Mouse (Mus musculus): Measurements from ENCODE around the gene Pdlim4. TPM values are rescaled to one million over a fixed set of nuclear protein-coding genes. Genes with fewer than 3 reads are reported as not detected.

The Pdlim4 gene
- 33.0 and 37.2 TPM in 2 replicates for polyA plus RNA-seq (2015; fragmentation: Nextera tagmentation; extraction: Ambion mirVana)

DNA sequence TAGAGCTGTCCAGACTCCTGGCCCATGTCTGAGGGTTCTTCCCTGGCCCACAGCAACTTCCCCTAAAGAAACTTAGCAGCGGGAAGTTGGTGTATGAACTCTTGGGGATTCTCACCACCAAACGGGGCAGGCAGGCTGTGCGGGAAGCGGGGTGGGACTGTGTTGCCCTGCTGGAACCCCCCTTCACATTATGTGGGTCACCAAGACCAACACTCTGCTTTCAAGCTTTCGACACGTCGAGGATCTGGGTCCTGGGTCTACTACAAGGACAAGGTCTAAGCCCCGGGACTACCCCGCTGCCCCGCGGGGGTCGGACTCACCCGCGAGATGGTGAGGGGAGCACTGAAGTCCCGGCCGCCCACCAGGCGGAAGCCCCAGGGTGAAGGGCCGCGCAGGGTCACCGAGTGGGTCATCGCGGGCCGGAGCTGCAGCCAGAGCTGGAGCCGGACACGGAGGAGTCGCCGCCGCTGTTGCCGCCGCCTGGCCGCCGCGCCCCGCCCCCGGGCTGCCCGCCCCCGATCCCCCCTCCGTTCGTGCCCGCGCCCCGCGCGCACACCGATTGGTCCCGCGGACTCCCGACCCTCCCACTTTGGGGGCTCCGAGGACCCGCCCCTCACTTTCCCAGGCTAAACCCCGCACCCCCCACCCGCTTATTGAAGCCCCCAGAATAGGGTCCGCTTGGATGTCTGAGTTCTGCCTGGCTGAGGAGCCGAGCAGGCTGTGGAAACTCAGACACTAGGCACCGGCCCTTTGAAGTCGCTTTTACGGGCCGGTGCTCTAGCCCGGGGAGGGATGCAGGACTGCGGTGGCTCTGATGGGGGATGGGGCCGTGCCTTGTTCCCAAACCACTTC, at the start of gene Pdlim4:
Gene Pdlim4 (minus strand): TSS at position 495 of the 852 bp plus-strand sequence.
- peak; percentile 69; the same call in 1 of the 2 replicates for ATAC-seq (ENCODE audit: low read depth)
- H3K4me2 ChIP-seq, result peak within 1 kb of the TSS; percentile 93
- 2% methylated on average over 58 of the region's 61 CpGs for WGBS
- H3K27ac ChIP-seq (replicated peaks), result 0 out of 2 replicates have a peak within 1 kb of the TSS, but pooled peaks have one; percentile 18
- peaks cover 37% of the 10 kb centered on the region for H3K4me1 ChIP-seq (replicated peaks)
- peaks cover 25% of the 10 kb centered on the region for H3K27me3 ChIP-seq
- H3K9me3 ChIP-seq, result no peaks in the 10 kb centered on the region
- no peaks in the 10 kb centered on the region for H3K36me3 ChIP-seq
- peak within 1 kb of the TSS; percentile 58 for H3K4me3 ChIP-seq
- peak within 1 kb of the TSS; percentile 74 for H3K9ac ChIP-seq

DNA sequence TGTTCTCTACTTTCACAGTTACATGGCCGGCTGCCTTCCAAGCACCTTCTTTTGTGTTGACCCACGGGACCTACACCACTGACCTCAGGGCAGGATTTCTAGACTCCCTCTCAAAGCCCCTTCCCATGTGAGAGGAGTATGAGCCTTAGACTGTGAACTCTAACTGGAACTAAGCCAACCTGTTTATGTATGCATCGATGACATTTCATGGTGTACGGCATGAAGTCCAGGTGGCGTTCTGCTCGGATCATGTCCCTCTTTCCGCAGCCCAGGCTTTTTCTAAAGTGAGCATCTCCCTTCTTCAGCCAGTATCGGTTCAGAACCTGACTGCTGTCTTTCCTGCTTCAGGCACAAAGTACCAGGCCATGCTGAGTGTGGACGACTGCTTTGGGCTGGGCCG, 48.3 kb upstream of the Pdlim4 start:
- no peak overlapping the region for H3K4me3 ChIP-seq
- peaks cover 11% of the 10 kb centered on the region; the same call in 1 of the 2 replicates for H3K36me3 ChIP-seq
- H3K9me3 ChIP-seq, result no peaks in the 10 kb centered on the region
- H3K27ac ChIP-seq (replicated peaks), result no peak overlapping the region
- H3K4me2 ChIP-seq, result no peak overlapping the region
- H3K27me3 ChIP-seq, result no peaks in the 10 kb centered on the region
- 77% methylated on average over 10 of the region's 10 CpGs for WGBS
- H3K9ac ChIP-seq, result no peak overlapping the region
- H3K4me1 ChIP-seq (replicated peaks), result peaks cover 54% of the 10 kb centered on the region
- no peak for ATAC-seq (ENCODE audit: low read depth)

DNA sequence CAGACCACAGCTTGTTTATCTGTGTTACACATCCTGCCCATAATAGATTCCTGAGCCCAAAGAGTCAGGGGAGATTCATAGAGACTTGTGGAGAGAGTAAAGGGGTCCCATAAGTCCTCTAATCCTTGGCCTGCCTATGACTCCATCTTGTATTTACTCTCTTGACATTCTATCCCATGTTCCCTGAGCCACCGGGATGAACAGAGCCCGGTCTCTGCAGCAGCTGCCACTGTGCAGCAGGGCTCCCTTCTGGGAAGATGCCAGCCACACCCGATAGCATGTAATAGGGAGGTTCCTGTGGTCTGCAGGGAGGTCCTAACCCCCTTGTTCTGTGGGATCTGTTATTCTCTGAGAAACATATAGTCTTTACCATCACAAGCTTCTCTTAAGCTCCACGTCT, 47.6 kb upstream of the Pdlim4 start:
- no peak overlapping the region for H3K9ac ChIP-seq
- no peak overlapping the region for H3K4me2 ChIP-seq
- H3K27me3 ChIP-seq, result no peaks in the 10 kb centered on the region
- no peak for ATAC-seq (ENCODE audit: low read depth)
- H3K36me3 ChIP-seq, result peaks cover 11% of the 10 kb centered on the region; the same call in 1 of the 2 replicates
- no peak overlapping the region for H3K4me3 ChIP-seq
- WGBS, result 64% methylated on average over 4 of the region's 4 CpGs
- H3K27ac ChIP-seq (replicated peaks), result no peak overlapping the region
- no peaks in the 10 kb centered on the region for H3K9me3 ChIP-seq
- H3K4me1 ChIP-seq (replicated peaks), result peaks cover 59% of the 10 kb centered on the region

DNA sequence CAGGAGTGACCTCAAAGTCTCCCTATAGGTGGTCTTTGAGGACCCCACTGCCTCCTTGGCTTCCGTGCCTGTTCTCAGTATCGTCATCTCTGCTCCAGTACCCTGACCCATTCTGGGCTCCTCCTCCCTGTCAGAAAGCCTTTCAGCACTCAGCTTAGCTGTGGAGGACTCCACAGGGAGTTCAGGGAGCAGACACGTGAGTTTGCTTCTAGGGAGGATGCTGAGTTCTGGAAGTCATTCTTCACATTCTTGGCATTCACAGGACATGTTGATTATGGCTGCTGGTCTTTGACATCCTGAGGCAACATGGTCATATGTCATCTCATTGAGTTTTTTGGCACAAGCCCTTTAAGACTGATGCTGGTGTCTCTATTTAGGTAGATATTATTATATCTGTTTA, 47.1 kb upstream of the Pdlim4 start:
- no peak for ATAC-seq (ENCODE audit: low read depth)
- H3K4me3 ChIP-seq, result no peak overlapping the region
- H3K4me1 ChIP-seq (replicated peaks), result peaks cover 63% of the 10 kb centered on the region
- no peaks in the 10 kb centered on the region for H3K9me3 ChIP-seq
- no peak overlapping the region for H3K9ac ChIP-seq
- 58% methylated on average over 3 of the region's 3 CpGs for WGBS
- no peak overlapping the region for H3K27ac ChIP-seq (replicated peaks)
- H3K36me3 ChIP-seq, result peaks cover 11% of the 10 kb centered on the region; the same call in 1 of the 2 replicates
- H3K4me2 ChIP-seq, result no peak overlapping the region
- no peaks in the 10 kb centered on the region for H3K27me3 ChIP-seq

DNA sequence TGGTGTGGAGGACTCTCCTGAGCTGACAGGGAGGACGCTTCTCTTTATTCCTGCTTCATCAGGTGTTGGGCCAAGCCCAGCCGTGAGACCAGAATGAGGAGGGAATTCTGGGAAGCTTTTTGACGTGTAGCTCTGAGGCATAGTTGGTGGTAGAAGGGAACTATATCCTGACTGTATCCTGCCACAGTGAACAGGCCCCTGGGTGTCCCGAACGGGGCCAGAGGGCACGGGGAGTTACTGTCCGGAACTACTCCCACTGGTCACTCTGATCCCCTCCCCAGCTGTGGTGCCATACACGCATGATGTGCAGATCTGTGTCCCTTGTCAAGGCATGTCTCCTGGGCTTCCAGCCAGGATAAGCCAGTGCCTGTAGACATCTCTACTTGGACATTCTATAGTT, 46.5 kb upstream of the Pdlim4 start:
- 89% methylated on average over 8 of the region's 8 CpGs for WGBS

DNA sequence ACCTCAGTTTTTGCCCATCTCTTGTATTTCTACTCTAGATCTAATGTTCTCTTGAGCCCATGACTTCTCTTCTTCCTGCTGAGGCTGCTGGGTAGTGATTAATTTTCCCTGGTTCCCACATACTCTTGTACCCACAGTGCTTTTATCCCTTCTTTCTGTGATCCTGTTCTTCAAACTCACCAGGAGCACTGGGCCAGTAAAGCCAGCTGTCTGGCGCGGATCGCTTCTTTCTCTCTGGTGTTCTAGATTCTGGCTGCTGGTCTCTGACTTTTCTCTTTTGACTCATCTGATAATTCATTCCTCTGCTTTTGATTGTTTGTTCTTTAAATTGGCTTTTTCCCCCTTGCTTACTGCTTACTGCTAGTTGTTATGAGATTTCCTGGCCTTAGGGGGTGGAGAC, 45.9 kb upstream of the Pdlim4 start:
- Histone ChIP-seq H3K36me3 (peaks cover 5% of the 10 kb centered on the region; the same call in 1 of the 2 replicates), H3K9me3 (no peaks in the 10 kb centered on the region), H3K4me2 (no peak overlapping the region), H3K4me1 (replicated peaks) (peaks cover 64% of the 10 kb centered on the region), H3K4me3 (no peak overlapping the region), H3K27me3 (no peaks in the 10 kb centered on the region), H3K9ac (no peak overlapping the region), H3K27ac (replicated peaks) (no peak overlapping the region)
- ATAC-seq (ENCODE audit: low read depth), result no peak
- WGBS, result 90% methylated on average over 3 of the region's 3 CpGs

More for the DNA sequence above, 46.5 kb upstream of the Pdlim4 start:
- Histone ChIP-seq H3K27me3 (no peaks in the 10 kb centered on the region), H3K9ac (no peak overlapping the region), H3K4me3 (no peak overlapping the region), H3K4me1 (replicated peaks) (peaks cover 64% of the 10 kb centered on the region), H3K9me3 (no peaks in the 10 kb centered on the region), H3K4me2 (no peak overlapping the region), H3K36me3 (peaks cover 11% of the 10 kb centered on the region; the same call in 1 of the 2 replicates), H3K27ac (replicated peaks) (no peak overlapping the region)
- ATAC-seq (ENCODE audit: low read depth), result no peak

DNA sequence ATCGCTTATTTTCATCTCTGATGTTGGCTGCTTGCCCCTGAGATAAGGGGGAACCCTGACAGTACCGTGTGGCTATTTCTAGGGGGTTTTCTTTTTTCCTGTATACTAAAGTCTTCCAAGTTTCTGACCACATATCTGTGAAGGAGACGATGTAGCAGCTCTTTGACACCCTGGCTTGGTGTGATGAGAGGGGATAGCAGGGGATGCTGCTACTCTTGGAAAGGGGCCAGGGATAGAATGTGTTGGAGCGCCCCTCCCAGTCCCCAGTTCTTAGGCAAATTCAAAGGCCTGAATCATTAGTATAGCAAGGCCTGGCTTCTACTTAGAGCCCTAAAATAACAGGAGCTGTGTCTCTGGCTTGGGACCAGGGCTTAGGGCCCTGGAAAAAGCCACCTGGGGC, 44.5 kb upstream of the Pdlim4 start:
- WGBS, result 26% methylated on average over 4 of the region's 4 CpGs
- H3K9ac ChIP-seq, result peak overlapping the region; percentile 58
- peaks cover 64% of the 10 kb centered on the region for H3K4me1 ChIP-seq (replicated peaks)
- no peaks in the 10 kb centered on the region for H3K9me3 ChIP-seq
- 0 out of 2 replicates have a peak overlapping the region, but pooled peaks have one; percentile 6 for H3K4me3 ChIP-seq
- H3K27me3 ChIP-seq, result no peaks in the 10 kb centered on the region
- no peaks in the 10 kb centered on the region for H3K36me3 ChIP-seq
- ATAC-seq (ENCODE audit: low read depth), result peak; percentile 54
- peak overlapping the region; percentile 91 for H3K27ac ChIP-seq (replicated peaks)
- peak overlapping the region; percentile 41 for H3K4me2 ChIP-seq

DNA sequence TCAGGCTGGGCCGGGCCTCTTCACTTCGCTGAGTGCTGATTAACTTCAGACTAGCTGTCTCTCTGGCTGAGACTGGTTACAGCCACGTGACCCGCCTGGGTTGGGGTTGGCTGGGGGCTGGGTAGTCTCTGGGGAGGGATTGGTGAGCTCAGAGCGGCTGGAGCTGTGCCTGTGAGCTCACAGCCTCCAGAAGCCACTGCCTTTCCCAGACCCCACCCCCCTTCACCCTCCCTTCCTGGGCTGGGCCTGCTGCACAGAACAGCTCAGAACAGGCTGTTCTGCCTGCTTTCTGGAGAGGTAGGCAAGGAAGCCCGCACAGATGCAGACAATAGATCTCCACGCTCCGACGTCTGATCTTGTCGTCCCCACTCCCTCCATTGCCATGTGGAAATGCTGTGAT, 44.1 kb upstream of the Pdlim4 start:
- Histone ChIP-seq H3K9me3 (no peaks in the 10 kb centered on the region), H3K4me3 (0 out of 2 replicates have a peak overlapping the region, but pooled peaks have one; percentile 6), H3K9ac (peak overlapping the region; percentile 58), H3K36me3 (no peaks in the 10 kb centered on the region), H3K27ac (replicated peaks) (peak overlapping the region; percentile 91), H3K4me1 (replicated peaks) (peaks cover 64% of the 10 kb centered on the region), H3K4me2 (peak overlapping the region; percentile 41), H3K27me3 (no peaks in the 10 kb centered on the region)
- WGBS, result 2% methylated on average over 10 of the region's 10 CpGs
- ATAC-seq (ENCODE audit: low read depth), result peak; percentile 97

DNA sequence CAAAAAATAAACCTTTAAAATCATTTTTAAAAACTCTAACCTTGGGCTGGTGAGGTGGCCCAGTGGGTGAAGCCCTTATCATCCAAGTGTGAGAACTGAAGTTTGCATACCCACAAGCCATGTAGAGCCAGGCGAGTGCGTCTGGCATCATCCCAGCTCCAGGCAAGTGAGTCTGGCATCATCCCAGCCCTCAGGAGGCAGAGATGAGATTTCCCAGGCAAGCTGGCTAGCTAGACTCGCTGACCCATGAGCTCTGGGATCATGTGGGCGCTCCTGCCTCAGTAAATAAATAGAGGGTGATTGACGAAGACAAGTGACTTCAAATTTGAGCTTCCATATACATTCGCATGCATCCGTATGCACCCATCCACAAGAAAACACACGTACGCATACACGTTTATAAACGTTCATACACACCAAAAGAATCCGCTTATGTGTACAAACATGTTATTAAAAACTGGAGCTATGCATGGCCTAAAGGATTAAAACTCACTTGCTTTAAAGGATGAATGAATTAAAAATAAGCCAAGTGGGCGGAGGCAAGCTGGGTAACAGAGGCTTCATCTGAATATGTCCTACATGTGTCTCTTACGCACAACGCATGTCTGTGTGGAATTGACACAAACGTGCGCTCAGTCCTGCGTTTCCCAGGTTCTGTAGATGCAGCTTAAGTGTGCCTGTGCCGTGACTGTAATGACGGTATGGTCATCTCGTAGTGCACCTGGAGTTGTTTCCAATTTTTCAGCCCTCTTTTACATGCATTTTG, 43.3 kb upstream of the Pdlim4 start:
- peak overlapping the region; percentile 41 for H3K4me2 ChIP-seq
- H3K9ac ChIP-seq, result no peak overlapping the region
- ATAC-seq (ENCODE audit: low read depth), result peak; percentile 25; the same call in 1 of the 2 replicates
- H3K27me3 ChIP-seq, result no peaks in the 10 kb centered on the region
- H3K4me1 ChIP-seq (replicated peaks), result peaks cover 65% of the 10 kb centered on the region
- peak overlapping the region; percentile 91 for H3K27ac ChIP-seq (replicated peaks)
- no peaks in the 10 kb centered on the region for H3K36me3 ChIP-seq
- H3K4me3 ChIP-seq, result no peak overlapping the region
- WGBS, result 71% methylated on average over 21 of the region's 21 CpGs
- H3K9me3 ChIP-seq, result no peaks in the 10 kb centered on the region

DNA sequence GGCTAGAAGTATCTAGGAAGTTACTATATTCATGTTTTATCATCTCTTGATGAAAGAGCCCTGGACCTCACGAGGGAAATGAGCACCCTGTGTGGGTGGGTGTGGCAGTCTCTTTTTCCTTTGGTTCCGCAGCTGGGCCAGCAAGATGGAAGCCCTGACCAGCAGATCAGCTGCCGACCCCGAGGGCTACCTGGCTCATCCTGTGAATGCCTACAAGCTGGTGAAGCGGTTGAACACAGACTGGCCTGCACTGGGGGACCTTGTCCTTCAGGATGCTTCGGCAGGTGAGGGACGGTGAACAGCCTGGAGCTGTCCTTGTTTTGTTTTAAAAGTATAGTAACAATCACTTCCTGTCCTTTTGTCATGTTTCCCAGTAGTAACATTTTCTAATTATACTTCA, 42.5 kb upstream of the Pdlim4 start:
- Histone ChIP-seq H3K4me1 (replicated peaks) (peaks cover 66% of the 10 kb centered on the region), H3K4me3 (no peak overlapping the region), H3K27ac (replicated peaks) (no peak overlapping the region), H3K36me3 (no peaks in the 10 kb centered on the region), H3K27me3 (no peaks in the 10 kb centered on the region), H3K9me3 (no peaks in the 10 kb centered on the region), H3K4me2 (no peak overlapping the region), H3K9ac (no peak overlapping the region)
- WGBS, result 87% methylated on average over 7 of the region's 7 CpGs
- ATAC-seq (ENCODE audit: low read depth), result no peak

DNA sequence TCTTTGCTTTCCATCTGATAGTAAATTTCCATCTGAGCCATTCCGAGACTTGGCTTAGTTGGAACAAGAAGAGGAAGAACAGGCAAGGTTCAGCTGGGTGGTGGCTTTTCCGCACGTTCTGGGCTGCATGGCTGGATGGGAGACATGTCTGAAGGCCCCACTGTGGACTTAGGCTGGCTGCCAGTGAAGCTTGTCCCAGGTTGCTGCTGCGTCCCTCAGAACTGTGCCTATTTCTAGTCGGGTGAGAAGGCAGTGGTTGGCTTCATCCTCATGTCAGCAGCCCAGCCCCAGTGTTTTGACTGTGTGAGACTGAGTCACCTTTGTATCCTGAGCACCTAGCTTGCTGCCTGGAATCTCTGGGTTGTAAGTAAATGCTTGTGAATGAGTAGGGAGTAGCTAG, 40.1 kb upstream of the Pdlim4 start:
- Histone ChIP-seq H3K9ac (no peak overlapping the region), H3K4me3 (no peak overlapping the region), H3K9me3 (no peaks in the 10 kb centered on the region), H3K36me3 (no peaks in the 10 kb centered on the region), H3K4me2 (no peak overlapping the region), H3K27ac (replicated peaks) (no peak overlapping the region), H3K27me3 (no peaks in the 10 kb centered on the region), H3K4me1 (replicated peaks) (peaks cover 45% of the 10 kb centered on the region)
- 84% methylated on average over 5 of the region's 5 CpGs for WGBS
- ATAC-seq (ENCODE audit: low read depth), result no peak

DNA sequence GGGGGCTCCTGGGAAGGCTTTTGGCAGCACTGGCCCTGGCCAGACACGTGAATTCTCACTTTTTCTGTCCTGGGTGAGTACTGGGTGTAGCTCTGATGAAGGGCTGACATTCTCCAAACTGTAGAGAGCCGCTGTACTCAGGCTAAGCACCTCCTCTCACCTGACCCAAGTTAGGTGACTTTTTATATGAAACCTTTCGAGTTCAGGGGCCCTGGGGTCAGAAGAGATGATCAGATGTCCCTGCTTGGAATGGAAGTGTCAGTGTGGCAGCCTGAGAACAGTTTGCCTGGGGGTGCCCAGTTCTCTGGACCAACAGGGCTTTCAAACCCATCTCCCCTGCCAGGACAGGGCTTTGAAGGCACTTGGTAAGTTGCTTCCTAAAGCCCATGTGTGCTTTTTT, 39.3 kb upstream of the Pdlim4 start:
- no peaks in the 10 kb centered on the region for H3K9me3 ChIP-seq
- H3K4me1 ChIP-seq (replicated peaks), result peaks cover 37% of the 10 kb centered on the region
- H3K9ac ChIP-seq, result no peak overlapping the region
- WGBS, result 65% methylated on average over 3 of the region's 3 CpGs
- no peaks in the 10 kb centered on the region for H3K27me3 ChIP-seq
- no peak overlapping the region for H3K27ac ChIP-seq (replicated peaks)
- no peak overlapping the region for H3K4me2 ChIP-seq
- no peaks in the 10 kb centered on the region for H3K36me3 ChIP-seq
- ATAC-seq (ENCODE audit: low read depth), result no peak
- H3K4me3 ChIP-seq, result no peak overlapping the region

Data from neural tube, embryonic 13.5 days (tissue).